Mouse (Mus musculus): ENCODE results near the gene Kcnj12.

GRCm38 (mm10) chr11:61075361-61076326 lies 53.3 kb downstream of the Kcnj12 start:
- TF ChIP-seq POLR2A (IDR thresholded peaks at IDR 0.05; ENCODE audit: control insufficient read depth in 1 of 2, insufficient read depth in 1 of 2, low read depth in 1 of 2, low read length in 2 of 2, poor library complexity in 1 of 2) (peak in 1 of 2 experiments; percentile 30; a peak in 1 of 4 replicates), GATA1 (IDR thresholded peaks at IDR 0.05; ENCODE audit: low read depth, low read length) (peak; percentile 97), EP300 (IDR thresholded peaks at IDR 0.05; ENCODE audit: low read depth in 1 of 2, low read length in 2 of 2) (peak; percentile 85 to 86), ZMIZ1 (IDR thresholded peaks at IDR 0.05; ENCODE audit: low read depth, low read length) (no peak), CTCF (IDR thresholded peaks at IDR 0.05 in 2 of 3, conservative IDR thresholded peaks at IDR 0.05 in 1 of 3; ENCODE audit: control insufficient read depth in 1 of 3, insufficient read depth in 1 of 3, low read depth in 2 of 3, low read length in 3 of 3, poor library complexity in 1 of 3, severe bottlenecking in 1 of 3) (no peak), USF2 (IDR thresholded peaks at IDR 0.05; ENCODE audit: borderline replicate concordance in 1 of 2, insufficient read depth in 1 of 2, low read depth in 1 of 2, low read length in 2 of 2) (no peak), RCOR1 (IDR thresholded peaks at IDR 0.05; ENCODE audit: low read depth, low read length) (peak; percentile 75), CHD2 (IDR thresholded peaks at IDR 0.05; ENCODE audit: low read length) (no peak), TBP (IDR thresholded peaks at IDR 0.05; ENCODE audit: low read depth, low read length) (no peak)
